ENCODE assay signal across 25 mouse cellular contexts in the genomic region with DNA sequence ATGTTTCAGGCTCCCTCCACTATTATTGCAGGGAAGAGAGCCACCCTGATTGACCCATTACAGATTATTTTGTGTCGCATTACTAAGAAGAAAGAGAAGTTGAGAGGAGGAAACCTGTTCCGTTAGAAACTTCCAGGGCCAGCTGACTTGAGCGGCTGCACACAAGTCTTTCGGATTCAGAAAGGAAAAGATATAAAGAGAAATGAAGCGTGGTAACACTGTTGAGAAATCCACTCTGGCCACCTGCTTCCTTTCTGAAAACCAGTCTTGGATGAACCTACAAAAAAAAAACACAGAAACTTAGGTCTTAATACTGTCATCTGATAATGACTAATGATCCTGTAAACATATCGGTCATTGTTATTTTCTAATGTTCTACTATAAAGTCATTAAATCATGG. TPM values are rescaled to one million over a fixed set of nuclear protein-coding genes. Genes with fewer than 3 reads are reported as not detected.
"Had no signal": no experiment of that assay in that cellular context is flagged by ENCODE, and none has a peak within 500 bp of the region (broad histone marks: within the 10 kb centered on the region; RNA-seq: fewer than 3 reads in every experiment).

No protein-coding gene starts in this region.

- DNase-seq: gastrocnemius, adult 2 months; gastrocnemius, postnatal 10 days; gastrocnemius, postnatal 25 days; heart, adult 2 months; heart, postnatal 14 days; heart, postnatal 36 days; kidney, adult 11 months; kidney, adult 8-10 months; kidney, postnatal 14 days; kidney, postnatal 36 days; layer of hippocampus, adult 9-11 months; layer of hippocampus, postnatal 36 days; left cerebral cortex, postnatal 4 days had no signal

- H3K36me3 ChIP-seq: heart, embryonic 13.5 days; heart, embryonic 15.5 days; hindbrain, embryonic 13.5 days; hindbrain, embryonic 15.5 days; limb, embryonic 13.5 days; limb, embryonic 15.5 days had no signal

- H3K9ac ChIP-seq: heart, embryonic 13.5 days; heart, embryonic 15.5 days; hindbrain, embryonic 13.5 days; hindbrain, embryonic 15.5 days; limb, embryonic 13.5 days; limb, embryonic 15.5 days had no signal

- ATAC-seq: hindbrain, postnatal 0 days; intestine, embryonic 16.5 days had no signal

- H3K27me3 ChIP-seq: heart, embryonic 13.5 days; heart, embryonic 15.5 days; hindbrain, embryonic 13.5 days; hindbrain, embryonic 15.5 days; limb, embryonic 13.5 days; limb, embryonic 15.5 days had no signal

- H3K4me1 ChIP-seq: heart, embryonic 13.5 days; heart, embryonic 15.5 days; hindbrain, embryonic 13.5 days; hindbrain, embryonic 15.5 days; limb, embryonic 13.5 days; limb, embryonic 15.5 days had no signal

- H3K4me2 ChIP-seq: heart, embryonic 11.5 days; heart, embryonic 13.5 days; heart, embryonic 15.5 days; hindbrain, embryonic 13.5 days; hindbrain, embryonic 15.5 days; limb, embryonic 13.5 days; limb, embryonic 15.5 days had no signal

- H3K27ac ChIP-seq: gastrocnemius, adult 2 months; heart, adult 2 months; heart, embryonic 13.5 days; heart, embryonic 15.5 days; hindbrain, embryonic 13.5 days; hindbrain, embryonic 15.5 days; hindbrain, postnatal 0 days; limb, embryonic 13.5 days; limb, embryonic 15.5 days had no signal

- H3K9me3 ChIP-seq: heart, embryonic 13.5 days; heart, embryonic 15.5 days; hindbrain, embryonic 13.5 days; hindbrain, embryonic 15.5 days; limb, embryonic 13.5 days; limb, embryonic 15.5 days had no signal

- H3K4me3 ChIP-seq: gastrocnemius, adult 2 months; heart, adult 2 months; heart, embryonic 13.5 days; heart, embryonic 15.5 days; hindbrain, embryonic 13.5 days; hindbrain, embryonic 15.5 days; limb, embryonic 13.5 days; limb, embryonic 15.5 days had no signal

RNA-seq across cellular contexts. Expression of gene Ect2l, which starts 35.6 kb away (rescaled TPM):
- total RNA-seq: gastrocnemius, adult 2 months; gastrocnemius, postnatal 25 days; heart, adult 2 months; heart, postnatal 36 days; hematopoietic stem cell, adult 5-6 weeks; hindbrain, postnatal 0 days; liver, adult 2 months had no signal
- polyA plus RNA-seq: heart, embryonic 13.5 days; large intestine, adult 2 months; liver, adult 2 months had no signal
